Mouse (Mus musculus): ENCODE data around the gene Zbed3. TPM values are rescaled to one million over a fixed set of nuclear protein-coding genes. Genes with fewer than 3 reads are reported as not detected.
"Not testable (repeated sequence)": the region's sequence is repeated elsewhere in the genome, so short reads cannot be mapped to it uniquely, and the experiment has no call there.

The Zbed3 gene
- polyA plus RNA-seq, 1 experiment: 13.7 TPM

DNA sequence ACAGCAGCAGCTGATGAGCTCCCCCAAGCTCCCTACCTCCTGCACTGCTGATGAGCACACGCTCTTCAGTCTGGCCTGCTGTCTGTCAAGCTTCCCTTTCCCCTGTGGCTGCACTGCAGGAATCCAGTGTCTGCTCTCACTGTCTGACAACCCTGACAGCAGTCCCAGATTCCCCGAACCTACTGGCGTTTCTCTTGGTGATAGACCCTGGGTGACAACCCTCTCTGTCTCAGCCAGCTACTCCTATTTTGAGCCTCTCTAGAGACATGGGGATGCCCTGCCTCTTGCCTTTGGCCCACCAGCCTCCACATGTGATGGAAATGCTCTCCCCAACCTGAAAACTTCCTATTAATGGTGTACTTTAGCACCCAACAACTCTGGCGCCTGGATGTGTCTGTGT, 40.0 kb downstream of the Zbed3 start:
- Histone ChIP-seq H3K9ac (ENCODE audit: low read depth, poor library complexity, severe bottlenecking) (no peak overlapping the region), H3K9me3 (replicated peaks; ENCODE audit: control insufficient read depth, insufficient read depth, low read length, poor library complexity, severe bottlenecking) (no peaks in the 10 kb centered on the region), H3K4me3 (ENCODE audit: low read depth, low read length) (no peak overlapping the region), H3K4me1 (ENCODE audit: control insufficient read depth, insufficient read depth, low read length) (no peaks in the 10 kb centered on the region), H3K36me3 (ENCODE audit: control insufficient read depth, insufficient read depth, low read length, poor library complexity, severe bottlenecking) (peaks cover 32% of the 10 kb centered on the region), H3K27ac (ENCODE audit: insufficient read depth, low read length) (no peak overlapping the region), H3K27me3 (ENCODE audit: control insufficient read depth, insufficient read depth, low read length, poor library complexity, severe bottlenecking) (no peaks in the 10 kb centered on the region)
- TF ChIP-seq EP300 (IDR thresholded peaks at IDR 0.05; ENCODE audit: insufficient read depth, low read depth, low read length): no peak
- no peak for TF ChIP-seq CTCF (IDR thresholded peaks at IDR 0.05; ENCODE audit: low read depth, low read length)
- TF ChIP-seq POLR2A (IDR thresholded peaks at IDR 0.05; ENCODE audit: insufficient read depth, low read length): no peak

DNA sequence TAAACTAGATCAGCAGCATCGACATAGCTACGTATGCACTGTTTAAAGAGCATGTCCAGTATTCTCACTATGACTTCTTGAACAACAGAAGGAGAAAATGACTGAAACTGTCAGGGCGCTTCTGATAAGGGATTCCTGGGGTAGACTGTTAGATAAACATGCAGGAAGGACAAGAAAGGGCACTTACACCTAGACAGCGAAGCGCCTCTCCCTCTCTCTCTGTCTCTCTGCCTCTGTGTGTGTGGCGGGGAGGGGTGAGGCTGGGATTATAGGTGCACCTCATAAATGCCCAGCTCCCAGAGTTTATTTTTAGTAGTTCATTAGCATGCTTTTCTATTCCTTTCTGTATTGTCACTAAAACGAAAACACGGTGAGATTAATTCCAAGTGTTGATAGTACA, 42.9 kb downstream of the Zbed3 start:
- Histone ChIP-seq H3K27ac (ENCODE audit: insufficient read depth, low read length) (no peak overlapping the region), H3K4me1 (ENCODE audit: control insufficient read depth, insufficient read depth, low read length) (no peaks in the 10 kb centered on the region), H3K9me3 (replicated peaks; ENCODE audit: control insufficient read depth, insufficient read depth, low read length, poor library complexity, severe bottlenecking) (no peaks in the 10 kb centered on the region), H3K36me3 (ENCODE audit: control insufficient read depth, insufficient read depth, low read length, poor library complexity, severe bottlenecking) (peaks cover 40% of the 10 kb centered on the region), H3K9ac (ENCODE audit: low read depth, poor library complexity, severe bottlenecking) (no peak overlapping the region), H3K4me3 (ENCODE audit: low read depth, low read length) (no peak overlapping the region), H3K27me3 (ENCODE audit: control insufficient read depth, insufficient read depth, low read length, poor library complexity, severe bottlenecking) (no peaks in the 10 kb centered on the region)
- TF ChIP-seq POLR2A (IDR thresholded peaks at IDR 0.05; ENCODE audit: insufficient read depth, low read length) (no peak), EP300 (IDR thresholded peaks at IDR 0.05; ENCODE audit: insufficient read depth, low read depth, low read length) (no peak), CTCF (IDR thresholded peaks at IDR 0.05; ENCODE audit: low read depth, low read length) (no peak)

DNA sequence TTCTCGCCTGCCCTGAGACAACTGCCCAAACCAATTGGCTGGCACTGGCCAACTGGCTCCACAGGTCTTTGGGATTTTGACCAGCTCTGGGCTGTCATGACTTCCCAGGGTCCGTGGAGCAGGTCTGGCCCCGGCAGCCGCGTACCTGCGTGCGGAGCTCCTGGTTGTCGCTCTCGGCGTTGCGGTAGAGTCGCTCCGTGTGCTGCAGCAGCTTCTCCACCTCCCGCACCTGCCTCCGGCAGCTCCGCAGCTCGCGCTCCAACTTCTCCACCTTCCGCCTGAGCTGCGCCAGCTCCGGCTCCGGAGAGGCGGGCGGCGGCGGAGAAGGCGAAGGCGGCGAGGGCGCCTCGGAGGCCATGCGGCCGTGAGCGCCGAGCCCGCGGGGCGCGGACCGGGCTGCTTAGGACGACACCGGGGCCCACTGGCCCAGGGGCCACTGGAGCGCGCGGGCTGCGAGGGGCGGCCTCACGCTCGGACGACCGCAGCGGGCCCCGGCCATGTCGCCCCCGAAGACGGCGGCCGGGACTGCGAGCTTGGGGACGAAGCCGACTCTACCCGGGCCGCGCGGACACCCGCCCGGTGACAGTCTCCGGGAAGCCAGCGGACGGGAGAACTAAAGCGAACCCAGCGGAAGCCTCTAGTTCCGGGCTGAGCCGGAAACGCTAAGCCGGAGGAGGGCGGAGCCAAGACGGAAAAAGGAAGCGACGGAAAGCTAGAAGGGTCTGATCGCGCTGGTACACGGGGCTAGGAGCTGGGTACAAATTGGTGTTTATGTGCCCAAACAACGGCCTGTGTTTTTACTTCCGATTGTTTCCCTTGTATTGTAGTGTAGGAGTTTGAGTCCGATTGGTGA, 51.5 kb downstream of the Zbed3 start, which contains the start of gene Aggf1:
TSS of gene Aggf1 (minus strand) at position 652 of the 853 bp plus-strand sequence.
- Histone ChIP-seq H3K9ac (ENCODE audit: low read depth, poor library complexity, severe bottlenecking) (peak within 1 kb of the TSS; percentile 93), H3K4me1 (ENCODE audit: control insufficient read depth, insufficient read depth, low read length) (no peaks in the 10 kb centered on the region), H3K27ac (ENCODE audit: insufficient read depth, low read length) (peak within 1 kb of the TSS; percentile 62; the same call in 1 of the 2 replicates), H3K4me3 (ENCODE audit: low read depth, low read length) (peak within 1 kb of the TSS; percentile 82), H3K27me3 (ENCODE audit: control insufficient read depth, insufficient read depth, low read length, poor library complexity, severe bottlenecking) (no peaks in the 10 kb centered on the region), H3K9me3 (replicated peaks; ENCODE audit: control insufficient read depth, insufficient read depth, low read length, poor library complexity, severe bottlenecking) (no peaks in the 10 kb centered on the region), H3K36me3 (ENCODE audit: control insufficient read depth, insufficient read depth, low read length, poor library complexity, severe bottlenecking) (peaks cover 10% of the 10 kb centered on the region)
- TF ChIP-seq CTCF (IDR thresholded peaks at IDR 0.05; ENCODE audit: low read depth, low read length): no peak
- TF ChIP-seq POLR2A (IDR thresholded peaks at IDR 0.05; ENCODE audit: insufficient read depth, low read length): no peak
- no peak for TF ChIP-seq EP300 (IDR thresholded peaks at IDR 0.05; ENCODE audit: insufficient read depth, low read depth, low read length)

DNA sequence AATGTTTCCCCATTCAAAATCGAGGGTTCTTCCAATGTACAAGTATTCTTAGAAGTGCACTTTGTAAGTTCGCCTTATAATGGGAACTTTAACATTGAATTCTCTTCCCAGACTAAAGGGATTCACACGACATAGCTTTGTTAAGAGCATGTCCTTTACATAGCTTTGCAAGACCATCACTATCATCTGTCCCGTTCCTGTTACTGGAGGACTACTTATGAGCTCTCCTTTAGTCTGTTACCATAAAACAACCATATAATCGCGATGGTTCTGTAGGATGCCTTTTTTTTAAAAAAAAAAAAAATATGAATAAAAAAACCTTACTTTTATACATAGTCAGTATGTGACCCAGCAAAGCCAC, 52.1 kb downstream of the Zbed3 start:
- Histone ChIP-seq H3K27ac (ENCODE audit: insufficient read depth, low read length) (peak overlapping the region; percentile 62; the same call in 1 of the 2 replicates), H3K9ac (ENCODE audit: low read depth, poor library complexity, severe bottlenecking) (peak overlapping the region; percentile 93)

DNA sequence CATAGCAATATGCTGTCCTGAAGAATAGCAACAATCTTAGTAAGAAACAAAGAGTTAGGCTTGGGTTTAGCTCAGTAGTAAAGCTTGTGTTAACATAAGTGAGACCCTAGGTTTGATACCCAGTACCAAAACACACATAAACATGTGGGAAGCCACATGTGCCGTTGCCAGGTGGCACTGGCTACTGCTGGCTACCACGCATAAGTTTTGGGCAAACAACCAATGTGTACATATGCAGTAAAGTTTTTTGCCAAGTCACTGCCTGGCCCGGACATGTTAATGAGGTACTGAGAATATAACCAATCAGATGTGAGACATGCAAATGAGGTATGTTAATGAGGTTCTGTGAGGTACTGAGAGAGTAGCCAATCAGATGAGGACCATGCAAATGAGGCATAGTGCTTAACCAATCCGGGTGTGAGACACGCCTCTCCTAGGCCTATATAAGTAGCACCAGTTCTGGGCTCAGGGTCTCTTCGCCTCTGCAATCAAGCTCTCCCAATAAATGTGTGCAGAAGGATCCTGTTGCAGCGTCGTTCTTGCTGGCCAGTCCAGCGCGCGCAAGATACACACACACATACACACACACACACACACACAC, 53.4 kb downstream of the Zbed3 start:
- H3K4me3 ChIP-seq (ENCODE audit: low read depth, low read length); H3K36me3 ChIP-seq (ENCODE audit: control insufficient read depth, insufficient read depth, low read length, poor library complexity, severe bottlenecking); H3K27me3 ChIP-seq (ENCODE audit: control insufficient read depth, insufficient read depth, low read length, poor library complexity, severe bottlenecking); H3K9me3 ChIP-seq (replicated peaks; ENCODE audit: control insufficient read depth, insufficient read depth, low read length, poor library complexity, severe bottlenecking); H3K4me1 ChIP-seq (ENCODE audit: control insufficient read depth, insufficient read depth, low read length); H3K9ac ChIP-seq (ENCODE audit: low read depth, poor library complexity, severe bottlenecking): not testable (repeated sequence)
- peak overlapping the region; percentile 20; the same call in 1 of the 2 replicates for H3K27ac ChIP-seq (ENCODE audit: insufficient read depth, low read length)

More for the DNA sequence above, 52.1 kb downstream of the Zbed3 start:
- H3K4me1 ChIP-seq (ENCODE audit: control insufficient read depth, insufficient read depth, low read length): no peaks in the 10 kb centered on the region
- H3K4me3 ChIP-seq (ENCODE audit: low read depth, low read length): peak overlapping the region; percentile 82
- H3K27me3 ChIP-seq (ENCODE audit: control insufficient read depth, insufficient read depth, low read length, poor library complexity, severe bottlenecking): no peaks in the 10 kb centered on the region
- H3K36me3 ChIP-seq (ENCODE audit: control insufficient read depth, insufficient read depth, low read length, poor library complexity, severe bottlenecking): peaks cover 4% of the 10 kb centered on the region
- TF ChIP-seq POLR2A (IDR thresholded peaks at IDR 0.05; ENCODE audit: insufficient read depth, low read length): no peak
- TF ChIP-seq EP300 (IDR thresholded peaks at IDR 0.05; ENCODE audit: insufficient read depth, low read depth, low read length): no peak
- no peak for TF ChIP-seq CTCF (IDR thresholded peaks at IDR 0.05; ENCODE audit: low read depth, low read length)
- no peaks in the 10 kb centered on the region for H3K9me3 ChIP-seq (replicated peaks; ENCODE audit: control insufficient read depth, insufficient read depth, low read length, poor library complexity, severe bottlenecking)

DNA sequence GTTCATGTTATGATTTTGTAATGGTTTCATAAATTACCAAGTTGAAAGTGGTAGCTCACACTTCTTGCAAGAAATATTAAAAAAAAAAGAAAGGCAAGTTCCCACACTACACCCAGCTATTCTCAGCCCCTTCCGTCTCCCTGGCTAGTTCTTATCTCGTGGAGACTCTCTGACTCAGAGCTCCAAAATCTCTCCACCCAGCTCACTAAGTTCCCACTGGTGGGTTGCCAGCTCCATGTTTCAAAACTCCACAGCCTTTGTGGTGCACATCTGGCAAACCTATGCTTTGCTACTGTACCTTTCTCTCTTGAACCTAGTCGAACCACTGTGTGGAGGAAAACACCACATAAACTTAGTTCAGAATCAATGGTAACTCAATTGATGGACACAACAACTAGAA, 55.3 kb downstream of the Zbed3 start:
- no peak overlapping the region for H3K4me3 ChIP-seq (ENCODE audit: low read depth, low read length)
- no peak overlapping the region for H3K27ac ChIP-seq (ENCODE audit: insufficient read depth, low read length)
- no peaks in the 10 kb centered on the region for H3K36me3 ChIP-seq (ENCODE audit: control insufficient read depth, insufficient read depth, low read length, poor library complexity, severe bottlenecking)
- no peak for TF ChIP-seq POLR2A (IDR thresholded peaks at IDR 0.05; ENCODE audit: insufficient read depth, low read length)
- TF ChIP-seq CTCF (IDR thresholded peaks at IDR 0.05; ENCODE audit: low read depth, low read length): no peak
- no peak for TF ChIP-seq EP300 (IDR thresholded peaks at IDR 0.05; ENCODE audit: insufficient read depth, low read depth, low read length)
- H3K9me3 ChIP-seq (replicated peaks; ENCODE audit: control insufficient read depth, insufficient read depth, low read length, poor library complexity, severe bottlenecking): no peaks in the 10 kb centered on the region
- no peaks in the 10 kb centered on the region for H3K27me3 ChIP-seq (ENCODE audit: control insufficient read depth, insufficient read depth, low read length, poor library complexity, severe bottlenecking)
- H3K4me1 ChIP-seq (ENCODE audit: control insufficient read depth, insufficient read depth, low read length): no peaks in the 10 kb centered on the region
- no peak overlapping the region for H3K9ac ChIP-seq (ENCODE audit: low read depth, poor library complexity, severe bottlenecking)
